Mouse (Mus musculus): ENCODE data around the gene Spon1.

Spon1 gene

DNA sequence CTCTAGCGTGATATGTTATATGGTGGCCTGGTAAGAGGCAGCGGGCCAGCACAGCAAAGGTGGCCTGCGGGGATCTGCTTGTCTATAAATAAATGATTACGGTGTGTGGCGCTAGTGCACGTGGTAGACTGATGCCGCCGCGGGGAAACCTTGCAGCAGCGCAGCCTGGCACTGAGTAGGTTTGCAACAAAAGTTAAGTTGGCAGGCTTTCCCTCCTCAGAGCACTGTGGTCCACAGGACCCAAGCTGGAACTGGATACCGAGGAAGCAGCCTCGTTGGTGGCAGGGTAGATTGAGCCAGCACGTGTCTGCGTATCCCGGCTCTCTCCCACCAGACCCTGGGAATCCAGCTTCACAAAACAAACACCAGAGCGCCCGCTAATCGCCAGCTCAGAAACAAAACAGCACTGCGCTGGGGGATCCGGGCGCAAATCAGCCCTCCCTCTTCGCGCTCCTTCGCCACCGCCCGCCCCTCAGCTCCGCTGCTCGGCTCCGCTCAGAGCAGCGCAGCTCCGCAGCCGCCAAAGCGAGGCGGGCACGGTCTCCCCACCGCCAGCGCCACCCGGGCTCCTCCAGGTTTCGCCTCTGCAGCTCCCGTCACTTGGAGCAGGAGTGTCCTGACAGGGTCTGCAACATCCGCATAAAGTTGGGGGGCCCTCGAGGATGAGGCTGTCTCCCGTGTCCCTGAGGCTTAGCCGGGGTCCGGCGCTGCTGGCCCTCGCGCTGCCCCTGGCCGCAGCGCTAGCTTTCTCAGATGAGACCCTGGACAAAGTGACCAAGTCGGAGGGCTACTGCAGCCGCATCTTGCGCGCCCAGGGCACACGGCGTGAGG is at the start of gene Spon1:
Spon1 (plus strand) TSS at position 332 of the 831 bp plus-strand sequence.
- DNase-seq (ENCODE audit: low read depth, low spot score): no peak

DNA sequence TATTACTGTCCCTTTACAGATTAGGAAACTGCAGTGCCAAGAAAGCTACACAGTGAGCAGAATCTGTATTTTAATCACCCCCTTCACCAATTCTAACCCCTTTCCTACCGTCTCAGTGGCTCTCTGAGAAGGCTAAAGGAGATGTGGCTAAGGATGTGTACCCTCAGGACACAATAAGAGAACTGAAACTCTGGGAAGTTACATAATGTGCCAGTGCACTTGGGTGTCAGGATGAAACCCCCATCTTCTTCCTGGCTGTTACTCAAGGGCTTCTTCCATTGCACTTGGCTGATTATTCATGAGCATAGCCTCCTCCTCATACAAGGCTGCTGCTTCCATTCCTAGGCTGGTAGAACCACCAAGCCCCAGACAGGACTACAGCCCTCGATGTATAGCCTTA is 43.8 kb upstream of the Spon1 start:
- DNase-seq (ENCODE audit: low read depth, low spot score): no peak

DNA sequence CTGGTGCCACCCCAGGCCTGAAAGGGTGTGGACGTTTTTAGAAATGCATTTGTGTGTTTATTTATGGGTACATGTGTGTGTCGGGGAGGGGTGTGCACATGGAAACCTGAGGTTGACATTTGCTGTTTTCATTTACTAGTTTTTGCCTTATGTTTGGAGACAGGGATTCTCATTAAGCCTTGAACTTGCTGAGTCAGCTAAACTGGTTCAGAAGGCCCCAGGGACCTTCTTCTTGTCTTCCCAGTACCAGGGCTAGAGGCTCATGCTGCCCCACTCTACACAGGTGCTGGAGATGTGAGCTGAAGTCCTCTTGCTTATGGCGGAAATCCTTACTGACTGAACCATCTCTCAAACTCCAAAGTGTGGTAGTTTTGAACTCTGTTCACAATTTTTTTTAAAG is 41.9 kb upstream of the Spon1 start:
- DNase-seq (ENCODE audit: low read depth, low spot score): no peak

DNA sequence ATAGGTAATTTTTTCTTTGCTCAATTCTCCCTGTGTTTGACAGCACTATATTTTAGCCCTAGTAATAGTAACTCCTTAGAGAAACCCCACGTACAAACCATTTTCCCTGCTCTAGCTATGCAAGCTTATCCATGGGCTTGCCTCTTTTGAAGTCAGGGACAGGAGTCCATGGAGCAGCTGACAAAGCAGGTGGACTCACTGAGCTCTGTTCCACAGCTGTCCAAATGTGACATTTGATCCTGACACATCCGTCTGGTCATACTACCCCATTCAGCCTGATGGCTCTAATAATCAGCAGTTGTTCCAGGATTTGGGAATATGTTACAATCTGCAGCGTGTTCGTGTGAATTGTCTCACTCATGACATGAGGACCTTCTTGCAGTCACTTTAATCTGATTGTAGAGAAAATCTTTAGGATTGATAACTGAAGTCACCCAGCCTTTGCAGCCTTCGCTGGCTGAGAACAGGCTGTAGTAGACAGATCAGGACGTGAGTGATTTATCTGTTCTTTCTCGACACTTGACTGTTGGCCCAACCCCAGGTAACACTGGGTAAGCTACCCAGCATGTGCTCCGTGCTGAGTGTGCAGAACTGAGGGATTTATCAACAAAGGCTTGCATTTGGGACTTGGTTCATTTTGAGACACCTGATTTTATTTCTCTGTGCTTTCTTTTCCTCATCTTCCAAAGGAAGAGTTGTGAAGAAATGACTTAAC is 37.6 kb upstream of the Spon1 start:
- DNase-seq (ENCODE audit: low read depth, low spot score): no peak

DNA sequence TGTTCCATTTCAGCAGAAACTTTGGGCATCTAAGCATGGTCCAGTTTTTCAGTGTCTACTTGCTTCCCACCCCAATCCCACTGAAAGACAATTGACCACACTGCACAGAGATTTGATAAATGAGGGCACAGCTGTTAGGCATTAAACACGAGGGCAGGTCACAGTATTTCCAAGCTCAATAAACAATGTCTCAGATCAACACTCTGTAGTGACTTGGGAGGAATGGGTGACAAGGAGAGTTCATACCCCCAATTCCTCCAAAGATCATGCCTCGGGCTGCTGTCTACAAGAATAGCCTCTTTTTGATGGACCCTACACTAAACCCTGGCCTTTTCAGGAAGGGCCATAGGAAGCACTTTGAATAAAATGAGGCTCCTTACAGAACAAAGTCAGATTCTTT is 36.9 kb upstream of the Spon1 start:
- no peak for DNase-seq (ENCODE audit: low read depth, low spot score)

DNA sequence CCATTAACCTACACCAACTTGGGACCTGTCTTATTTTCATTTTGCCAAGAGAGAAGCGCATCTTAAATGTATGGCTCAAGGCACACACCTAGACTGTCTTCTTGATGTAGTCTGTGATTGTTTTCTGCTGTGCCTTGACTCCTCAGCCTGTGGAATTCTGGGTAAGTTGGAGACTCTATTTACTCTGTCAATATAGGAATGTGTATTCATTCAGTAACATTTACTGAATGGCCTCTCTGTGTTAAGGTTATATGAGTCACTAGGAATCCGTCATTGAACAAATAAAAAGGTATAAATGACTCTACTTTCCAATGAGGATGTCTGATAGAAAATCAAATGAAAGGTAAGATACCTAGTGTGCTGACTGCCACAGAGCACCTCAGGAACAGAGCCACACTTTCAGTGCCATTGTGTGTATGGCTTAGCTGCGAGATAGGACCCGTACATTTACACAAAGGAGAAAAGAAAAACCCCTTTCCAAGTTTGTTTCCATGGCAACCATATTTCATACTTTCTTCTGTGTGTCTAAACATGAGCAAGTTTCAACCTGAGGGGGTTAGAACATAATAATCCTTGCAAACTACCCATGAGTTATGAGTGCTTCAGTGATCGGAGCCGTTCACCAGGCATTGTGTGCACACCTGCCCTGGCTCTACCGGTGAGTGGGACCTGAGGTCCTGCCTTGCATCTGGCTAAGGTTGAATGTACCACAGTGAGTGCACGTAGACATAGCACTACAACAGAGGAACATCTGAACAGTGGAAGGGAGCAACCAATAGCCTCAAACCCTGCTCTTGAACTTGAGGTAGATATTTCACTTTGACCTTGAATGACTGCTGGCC is 35.2 kb upstream of the Spon1 start:
- DNase-seq (ENCODE audit: low read depth, low spot score): no peak

DNA sequence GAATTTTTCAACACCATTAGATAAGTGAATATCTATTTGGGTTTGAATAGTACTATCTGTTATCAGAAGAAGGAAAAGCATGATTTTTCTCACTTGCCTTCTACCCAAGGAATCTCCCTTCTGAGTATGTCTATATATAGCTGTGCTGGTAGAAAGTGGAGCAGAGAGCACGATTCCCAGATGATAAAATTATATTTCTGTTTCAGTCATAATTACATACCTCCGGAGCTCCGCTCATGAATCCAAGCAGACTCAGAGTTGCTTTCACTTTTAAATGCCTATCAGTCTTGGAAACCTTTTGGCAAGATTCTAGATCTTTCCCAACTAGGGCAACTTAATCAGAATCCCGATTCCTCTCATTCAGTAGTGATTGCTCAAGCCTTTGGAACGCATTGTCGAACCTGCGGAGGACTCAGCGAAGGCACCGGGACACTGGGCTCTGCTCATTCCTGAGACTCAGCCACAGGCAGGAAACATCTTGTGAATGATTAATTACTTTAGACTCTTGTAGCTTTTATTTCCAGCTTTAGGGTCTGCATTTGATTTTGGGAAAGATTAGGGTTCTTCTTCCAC is 27.9 kb upstream of the Spon1 start:
- DNase-seq (ENCODE audit: low read depth, low spot score): no peak

DNA sequence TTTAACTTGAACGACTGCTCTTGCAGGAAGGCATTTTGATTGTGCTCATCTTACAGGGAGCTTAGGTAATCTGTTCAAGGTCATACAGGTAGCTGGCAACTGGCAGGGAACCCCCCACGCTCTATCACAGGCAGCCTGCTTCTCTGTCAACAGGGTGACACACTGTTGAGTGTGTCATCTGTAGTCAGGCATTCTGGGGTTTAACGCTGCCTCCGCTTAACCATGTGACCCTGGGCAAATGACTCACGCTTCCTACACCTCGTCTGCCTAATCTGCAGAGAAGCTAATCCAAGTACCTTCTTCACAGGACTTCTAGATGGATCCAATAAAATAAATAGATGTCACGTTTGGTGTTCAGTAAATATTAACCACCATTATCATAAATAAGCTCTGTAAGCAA is 26.6 kb upstream of the Spon1 start:
- no peak for DNase-seq (ENCODE audit: low read depth, low spot score)

DNA sequence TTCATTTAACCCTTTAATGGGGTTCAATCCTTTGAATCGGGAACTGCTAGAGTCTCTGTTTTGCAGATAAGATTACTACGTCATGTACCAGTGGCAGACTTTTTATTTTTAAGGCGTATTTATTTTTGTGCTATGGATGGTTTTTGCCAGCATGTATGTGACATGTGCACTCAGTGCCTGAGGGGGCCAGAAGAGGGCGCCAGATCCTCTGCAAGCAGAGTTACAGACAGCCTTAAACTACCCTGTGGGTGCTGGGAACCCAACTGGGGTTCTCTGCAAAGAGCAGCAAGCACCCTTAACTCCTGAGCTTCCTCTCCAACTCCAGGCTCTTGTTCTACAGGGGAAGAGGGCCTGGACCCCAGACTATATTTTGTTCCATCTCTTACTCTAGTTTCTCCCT is 23.2 kb upstream of the Spon1 start:
- DNase-seq (ENCODE audit: low read depth, low spot score): no peak

DNA sequence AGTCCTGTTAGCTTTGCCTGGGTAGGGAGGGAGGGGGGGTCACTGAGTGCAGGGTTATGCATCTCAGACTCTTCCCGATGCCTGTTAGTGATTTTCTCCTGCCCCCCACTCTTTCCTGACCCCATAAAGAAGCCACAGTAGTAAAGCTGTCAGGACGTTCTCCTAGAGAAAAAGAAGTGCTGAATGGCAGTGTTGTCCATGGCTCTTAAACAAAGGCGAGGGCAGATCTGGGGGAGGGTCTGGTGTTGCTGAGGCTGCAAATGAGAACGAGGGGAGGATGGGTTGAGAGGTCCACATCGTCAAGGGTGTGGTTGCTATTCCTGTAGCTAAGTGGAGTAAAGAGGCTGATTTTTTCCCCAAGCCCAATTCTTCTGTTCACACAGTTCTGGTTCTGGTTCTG is 21.8 kb upstream of the Spon1 start:
- DNase-seq (ENCODE audit: low read depth, low spot score): peak; percentile 39

DNA sequence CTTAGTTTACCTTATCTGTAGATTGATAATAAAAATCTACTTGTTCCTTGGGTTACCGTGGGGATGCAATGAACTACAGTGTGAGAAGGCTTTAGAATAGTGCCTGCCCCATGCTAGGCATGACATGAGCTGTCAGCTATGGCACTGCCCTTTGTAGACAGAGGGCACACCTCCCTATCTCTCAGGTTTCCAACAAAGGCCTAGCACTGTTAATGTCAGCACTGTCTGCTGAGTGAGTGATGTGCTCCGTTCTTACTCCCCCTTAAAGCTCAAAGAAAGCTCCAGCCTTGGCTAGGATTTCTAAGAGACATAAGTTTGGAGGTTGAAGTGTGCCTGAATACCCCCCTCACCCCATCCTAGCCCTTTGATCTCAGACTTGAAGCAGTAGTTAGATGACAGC is 9.2 kb upstream of the Spon1 start:
- no peak for DNase-seq (ENCODE audit: low read depth, low spot score)

DNA sequence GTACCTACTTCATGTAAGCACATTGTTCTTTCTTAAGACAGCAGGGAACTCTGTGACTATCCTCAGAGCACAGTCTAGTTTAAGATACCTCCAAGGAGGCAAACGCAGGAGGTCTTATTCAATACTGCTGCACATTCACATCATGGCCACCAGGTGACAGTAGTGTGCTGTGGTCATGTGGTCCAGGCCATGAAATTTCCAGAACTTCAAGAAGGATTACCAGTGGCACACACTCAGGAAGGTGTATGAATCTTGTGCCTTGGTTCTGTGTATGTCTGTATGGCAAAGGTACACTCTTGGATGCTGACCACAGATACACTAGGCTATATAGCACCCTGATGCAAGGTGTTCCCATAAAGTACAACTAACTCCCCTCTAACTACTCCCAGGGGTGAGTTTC is 6.6 kb upstream of the Spon1 start:
- peak; percentile 56 for DNase-seq (ENCODE audit: low read depth, low spot score)

DNA sequence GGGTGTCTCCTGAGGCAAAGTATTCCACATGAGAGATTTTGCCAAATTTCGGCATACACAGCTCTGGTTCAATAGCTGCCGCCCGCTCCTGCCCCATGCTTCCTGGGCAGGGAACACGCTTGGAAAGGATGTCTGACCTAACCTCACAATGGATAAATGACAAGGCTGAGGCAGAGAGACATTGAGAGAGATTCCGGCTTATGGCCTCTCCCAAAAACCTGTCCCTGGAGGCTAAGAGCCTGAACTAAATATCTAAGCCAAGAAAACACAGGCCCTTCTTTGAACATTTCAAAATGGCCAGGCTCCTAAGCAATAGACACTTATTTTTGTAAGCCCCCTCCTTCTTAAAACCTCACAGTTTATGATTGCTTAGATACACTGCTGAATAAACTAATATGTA is 665 bp upstream of the Spon1 start:
- no peak for DNase-seq (ENCODE audit: low read depth, low spot score)

DNA sequence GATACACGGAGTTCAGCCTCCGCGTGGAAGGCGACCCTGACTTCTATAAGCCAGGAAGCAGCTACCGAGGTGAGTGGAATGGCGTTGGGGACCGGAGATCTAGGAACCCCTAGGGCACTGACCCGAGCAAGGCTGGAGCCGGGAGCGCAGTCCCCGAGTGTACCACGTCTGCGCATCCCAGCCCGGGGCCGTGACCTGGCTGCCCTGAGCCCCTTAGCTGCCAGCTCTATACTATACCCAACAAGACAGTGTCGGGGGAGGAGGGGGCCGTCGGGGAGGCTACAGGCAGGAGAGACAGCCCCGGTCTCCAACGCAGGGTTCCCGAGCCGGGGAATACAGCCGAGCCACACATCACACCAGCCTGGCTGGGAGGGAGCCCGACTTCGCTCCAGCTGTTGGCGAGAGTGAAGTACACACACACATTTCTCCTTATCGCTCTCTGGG is 722 bp downstream of the Spon1 start:
- no peak for DNase-seq (ENCODE audit: low read depth, low spot score)

DNA sequence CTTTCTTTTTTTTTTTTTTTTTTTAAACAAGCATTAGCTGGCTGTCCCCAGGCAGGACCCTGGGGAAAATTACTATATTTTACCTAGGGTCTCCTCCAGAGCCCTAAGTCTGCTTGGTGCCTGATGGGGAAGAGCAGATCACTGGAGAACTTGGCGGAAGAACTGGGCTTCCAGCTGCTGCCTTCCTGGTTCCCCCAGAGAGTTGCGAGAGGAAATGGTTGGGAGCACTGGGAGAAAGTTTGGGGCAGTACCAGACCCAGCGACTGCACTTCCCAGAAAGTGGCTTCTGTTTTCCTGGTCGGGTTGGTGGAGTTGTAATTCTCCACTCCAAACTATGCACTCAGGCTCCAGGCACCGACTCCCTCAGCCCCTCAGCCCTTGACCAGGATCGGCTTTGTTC is 1.7 kb downstream of the Spon1 start:
- no peak for DNase-seq (ENCODE audit: low read depth, low spot score)

DNA sequence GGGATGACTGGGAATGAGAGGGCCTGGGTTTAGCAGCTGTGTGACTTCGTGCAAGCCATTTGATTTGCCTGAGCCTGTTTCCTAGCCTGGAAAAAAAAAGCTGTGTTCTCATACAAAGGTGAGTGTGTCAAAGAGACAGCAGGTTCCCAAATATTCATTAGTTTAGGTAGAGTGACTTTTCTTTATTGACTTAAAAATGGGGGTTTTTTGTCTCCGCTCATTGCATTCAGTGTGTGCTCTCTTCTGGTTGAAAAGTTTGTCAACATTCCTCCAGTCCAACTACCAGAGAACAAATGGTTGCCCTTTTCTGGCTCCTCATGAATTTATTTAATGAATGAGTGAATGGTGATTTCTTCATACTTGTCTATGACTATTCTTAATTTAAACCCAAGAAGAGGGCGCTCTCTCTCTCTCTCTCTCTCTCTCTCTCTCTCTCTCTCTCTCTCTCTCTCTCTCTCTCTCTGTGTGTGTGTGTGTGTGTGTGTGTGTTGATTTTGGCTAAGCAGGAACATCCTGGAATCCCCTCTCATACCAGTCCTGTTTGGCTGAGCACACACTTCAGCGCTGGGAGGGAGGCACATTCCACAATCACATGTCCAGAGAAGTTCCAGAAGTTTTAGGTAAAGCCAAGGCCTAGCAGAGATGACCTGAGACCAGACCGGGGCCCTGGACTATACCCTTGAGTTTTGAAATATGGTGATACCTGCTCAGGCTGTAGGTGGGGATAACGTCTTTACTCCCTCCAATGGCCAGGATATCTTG is 2.6 kb downstream of the Spon1 start:
- no peak for DNase-seq (ENCODE audit: low read depth, low spot score)

DNA sequence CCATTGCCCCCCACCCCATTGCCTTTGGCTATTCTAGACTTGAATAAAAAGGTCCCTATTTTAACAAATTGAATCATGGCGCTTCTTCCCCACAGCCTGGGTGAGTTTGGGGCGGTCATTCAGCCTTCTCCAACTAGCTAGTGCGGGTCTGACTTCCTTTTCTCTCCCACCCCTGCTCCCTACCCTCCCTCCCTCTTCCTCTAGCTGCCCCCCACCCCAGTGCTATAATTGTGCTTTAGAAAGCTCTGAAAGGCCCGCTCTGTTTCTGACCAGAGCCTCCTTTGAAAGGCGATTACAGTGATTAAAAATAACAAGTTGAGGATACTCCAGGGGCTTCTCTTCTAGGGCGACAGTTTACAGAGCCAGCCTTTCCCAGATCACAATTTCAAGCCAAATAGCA is 3.5 kb downstream of the Spon1 start:
- DNase-seq (ENCODE audit: low read depth, low spot score): no peak

DNA sequence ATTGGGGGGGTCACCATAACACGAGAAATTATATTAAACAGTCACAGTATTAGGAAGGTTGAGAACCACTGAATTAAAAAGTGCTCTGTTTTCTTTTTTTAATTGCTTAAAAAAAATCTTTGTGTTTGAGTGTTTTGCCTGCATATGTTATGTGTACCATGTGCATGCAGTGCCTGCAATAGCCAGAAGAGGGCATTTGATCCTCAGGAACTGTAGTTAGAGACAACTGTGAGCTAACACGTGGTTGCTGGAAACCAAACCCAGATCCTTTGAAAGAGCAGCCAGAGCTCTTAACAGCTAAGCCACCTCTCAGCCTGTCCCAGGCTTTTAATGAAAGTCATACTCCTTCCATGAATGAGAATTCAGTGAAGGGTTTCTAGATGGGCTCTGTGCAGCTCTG is 6.3 kb downstream of the Spon1 start:
- DNase-seq (ENCODE audit: low read depth, low spot score): no peak

DNA sequence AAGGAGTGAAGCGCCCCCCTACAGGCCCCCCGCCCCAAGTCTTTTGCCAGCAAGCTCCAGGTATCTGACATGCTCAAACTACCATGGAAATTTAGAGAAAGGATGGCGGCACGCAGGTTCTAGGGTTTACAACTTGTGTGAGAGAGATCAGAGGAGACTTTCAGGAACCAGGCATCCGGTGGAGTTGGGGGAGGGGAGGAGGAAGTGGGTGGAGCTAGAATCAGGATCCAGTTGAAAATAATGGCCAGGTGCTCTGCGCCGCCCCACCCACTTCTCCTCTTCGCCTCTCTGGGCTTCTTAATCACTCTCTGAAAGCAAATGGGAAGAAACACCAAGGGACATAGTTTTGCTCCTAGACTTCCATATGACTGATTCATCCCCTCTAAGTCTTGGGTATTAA is 7.6 kb downstream of the Spon1 start:
- DNase-seq (ENCODE audit: low read depth, low spot score): no peak

DNA sequence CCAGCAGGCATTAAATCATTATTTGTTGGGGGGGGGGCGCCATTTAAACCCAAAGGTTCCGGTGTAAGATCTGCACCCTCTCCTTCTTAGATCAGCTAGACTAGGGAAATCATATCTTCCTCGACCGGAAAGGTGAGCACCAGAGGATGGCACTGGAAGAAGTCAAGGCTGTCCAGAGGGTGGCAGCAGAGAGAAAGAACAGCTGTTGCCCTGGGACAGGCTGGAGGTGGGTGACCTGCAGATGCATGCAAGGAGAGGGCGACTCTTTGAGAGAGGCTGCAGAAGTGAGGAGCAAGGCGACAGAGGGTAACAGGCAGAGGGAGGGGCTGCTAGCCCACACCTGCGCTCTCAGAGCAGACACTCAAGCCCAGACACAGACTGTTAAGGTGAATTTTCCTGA is 8.2 kb downstream of the Spon1 start:
- DNase-seq (ENCODE audit: low read depth, low spot score): no peak

DNA sequence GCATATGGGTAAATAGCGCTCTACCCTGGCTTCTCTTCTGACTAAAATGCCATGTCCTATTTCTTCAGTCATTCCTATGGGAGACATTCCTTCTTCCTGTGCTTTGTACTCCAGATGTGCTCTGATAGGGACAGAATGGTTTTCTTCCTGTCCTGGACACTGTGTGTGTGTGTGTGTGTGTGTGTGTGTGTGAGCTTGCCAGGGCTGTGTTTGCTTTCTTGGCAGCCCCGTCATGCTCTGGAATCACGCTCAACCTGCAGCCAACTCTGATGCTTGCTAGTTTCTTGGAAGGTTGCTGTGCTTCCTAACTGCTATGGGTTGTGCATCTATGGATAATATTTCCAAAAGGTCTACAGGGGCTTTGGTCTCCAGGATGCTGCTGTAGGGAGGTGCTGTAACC is 9.1 kb downstream of the Spon1 start:
- DNase-seq (ENCODE audit: low read depth, low spot score): no peak
